Mouse (Mus musculus) ES-CJ7 (cell line): ENCODE results near the gene Pla2g4a.

ENCODE experiments used
- DNase-seq: peaks from one replicate; pipeline ENCODE4 v3.0.0; 2011; ENCODE audit warnings: low read depth, low spot score

Pla2g4a gene

GRCm38 (mm10) chr1:149960734-149961424 is at the start of gene Pla2g4a:
Gene Pla2g4a, minus strand, starts transcription at chr1:149961290.
- peak; percentile 35 for DNase-seq

GRCm38 (mm10) chr1:150010629-150010979 is 49.5 kb upstream of the Pla2g4a start:
- no peak for DNase-seq

DNA sequence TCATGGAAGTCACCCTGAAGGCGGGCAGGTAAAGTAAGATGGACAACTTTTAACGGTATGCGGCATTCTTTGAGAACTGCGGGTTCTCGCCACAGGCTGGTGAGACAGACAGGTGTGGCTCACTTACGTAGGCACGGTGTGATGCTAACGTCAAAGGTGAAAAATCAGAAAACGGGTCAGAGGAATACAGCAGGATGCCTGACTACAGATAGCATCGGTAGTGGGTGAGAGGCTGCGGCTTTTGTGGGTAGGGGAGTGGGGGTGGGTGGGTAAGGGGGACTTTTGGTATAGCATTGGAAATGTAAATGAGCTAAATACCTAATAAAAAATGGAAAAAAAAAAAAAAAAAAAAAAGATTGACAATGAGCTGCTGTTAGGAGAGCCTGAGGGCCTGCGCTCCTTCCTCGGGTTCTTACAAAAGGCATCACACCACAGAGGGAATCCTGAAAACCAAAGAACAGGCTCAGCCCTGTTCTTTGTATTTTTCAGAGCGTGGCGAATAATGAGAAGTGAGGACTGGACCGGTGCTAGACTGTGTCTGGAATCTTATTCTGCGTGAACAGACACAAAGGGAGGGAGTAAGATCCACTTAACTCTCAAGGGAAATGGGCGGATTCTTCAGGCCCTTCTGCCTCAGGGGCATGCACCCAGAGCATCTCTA is 49.0 kb upstream of the Pla2g4a start:
- DNase-seq, result peak; percentile 25

DNA sequence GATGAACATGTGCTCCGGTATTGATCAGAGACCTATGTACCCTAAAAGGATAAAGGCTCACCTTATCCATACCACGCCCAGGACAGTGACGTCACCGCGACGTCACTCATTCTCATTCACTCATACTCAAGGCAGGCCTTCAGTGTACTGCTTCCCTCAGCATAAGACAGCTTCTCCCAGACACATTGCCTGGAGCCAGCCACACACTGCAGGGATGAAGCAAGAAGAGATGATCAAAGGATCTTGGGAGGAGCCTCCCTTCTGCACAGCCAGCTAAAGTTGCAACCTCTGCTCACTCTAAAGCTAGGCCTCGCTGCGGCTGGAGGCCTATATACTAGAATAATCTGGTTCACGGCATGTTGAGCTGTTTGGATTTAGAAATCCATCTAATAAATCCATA is 48.0 kb upstream of the Pla2g4a start:
- DNase-seq, result no peak

DNA sequence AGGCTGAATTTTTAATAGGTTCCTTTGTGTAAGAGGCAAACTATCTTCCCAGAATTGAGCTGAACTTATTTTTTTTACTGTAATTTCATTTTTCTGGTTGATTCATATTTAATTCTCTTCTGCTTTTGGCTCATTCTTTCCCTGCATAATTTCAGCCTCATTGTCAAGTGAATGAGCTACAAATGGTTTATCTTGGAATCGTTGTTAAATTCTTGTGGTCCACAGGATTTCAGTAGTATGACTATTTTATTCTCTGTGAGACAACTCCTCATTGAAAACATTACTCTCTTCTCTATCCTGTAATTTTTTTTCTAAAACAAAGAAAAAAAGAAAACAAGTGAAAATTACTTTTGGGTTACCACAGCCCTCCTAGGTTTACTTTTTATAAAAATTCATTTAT is 14.5 kb upstream of the Pla2g4a start:
- DNase-seq, result no peak

DNA sequence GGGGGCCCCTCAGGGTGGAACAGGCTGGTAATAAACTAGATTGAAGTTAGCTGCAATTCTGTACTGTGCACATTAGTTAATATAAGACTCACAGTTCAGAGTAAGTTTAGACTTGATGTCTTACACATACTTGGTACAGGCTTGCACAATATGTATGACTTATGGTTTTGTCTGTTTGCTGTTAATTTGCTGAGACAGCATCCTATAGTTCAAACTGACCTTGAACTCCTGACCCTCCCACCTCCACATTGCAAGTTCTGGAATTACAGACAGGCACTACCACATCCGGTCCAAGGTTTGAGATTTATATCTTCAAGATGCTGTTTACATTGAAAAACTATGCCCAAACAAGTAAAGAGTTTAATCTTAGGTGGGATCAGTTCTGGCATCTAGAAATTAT is 4.7 kb upstream of the Pla2g4a start:
- no peak for DNase-seq

GRCm38 (mm10) chr1:149961425-149962303 is 574 bp upstream of the Pla2g4a start:
- DNase-seq, result no peak

- no peak for DNase-seq
Observed at GRCm38 (mm10) chr1:149960251-149960650, 839 bp downstream of the Pla2g4a start.

GRCm38 (mm10) chr1:149959069-149959468 is 2.0 kb downstream of the Pla2g4a start:
- DNase-seq, result no peak

DNA sequence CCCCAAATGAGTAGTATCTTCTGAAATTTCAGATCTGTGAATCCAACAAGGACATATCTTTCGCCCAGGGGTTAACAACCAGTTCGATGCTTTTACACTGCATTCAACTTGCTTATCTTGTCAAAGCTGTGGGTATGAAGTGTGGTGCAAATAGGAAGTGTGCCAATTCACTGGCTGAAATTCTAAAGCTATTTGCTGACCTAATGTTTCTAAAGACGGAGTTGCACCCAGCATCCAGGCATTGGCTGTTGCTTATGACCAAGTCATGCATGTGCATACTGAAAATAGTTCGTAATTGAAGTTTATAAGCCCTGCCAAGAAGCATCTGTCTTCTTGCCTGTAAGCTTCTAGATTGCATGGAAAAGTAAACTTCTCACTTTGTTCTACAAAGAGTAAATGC is 5.6 kb downstream of the Pla2g4a start:
- DNase-seq, result no peak

- no peak for DNase-seq
Observed at GRCm38 (mm10) chr1:149954026-149954425, 7.1 kb downstream of the Pla2g4a start.

DNA sequence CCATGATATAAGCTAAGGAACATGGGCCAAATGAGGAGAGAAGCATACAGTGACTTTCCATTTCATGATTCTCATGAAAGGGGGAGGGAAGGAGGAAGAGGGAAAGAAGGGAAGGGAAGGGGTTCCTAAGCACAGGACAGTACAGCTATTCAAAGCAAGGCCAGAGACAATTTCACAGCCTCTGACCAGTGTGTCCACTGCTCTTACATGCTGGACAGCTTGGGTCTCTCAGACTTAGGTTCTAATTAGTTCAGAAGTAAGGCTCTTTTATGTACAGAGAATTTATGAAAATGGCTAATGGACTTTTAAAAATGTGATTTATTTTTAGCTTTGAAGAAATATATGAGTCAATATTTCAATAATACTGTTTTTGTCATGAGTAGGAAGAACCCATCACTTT is 9.0 kb downstream of the Pla2g4a start:
- DNase-seq, result no peak

- DNase-seq, result no peak
Observed at GRCm38 (mm10) chr1:149950656-149951055, 10.4 kb downstream of the Pla2g4a start.

- DNase-seq, result no peak
Observed at GRCm38 (mm10) chr1:149950254-149950653, 10.8 kb downstream of the Pla2g4a start.

DNA sequence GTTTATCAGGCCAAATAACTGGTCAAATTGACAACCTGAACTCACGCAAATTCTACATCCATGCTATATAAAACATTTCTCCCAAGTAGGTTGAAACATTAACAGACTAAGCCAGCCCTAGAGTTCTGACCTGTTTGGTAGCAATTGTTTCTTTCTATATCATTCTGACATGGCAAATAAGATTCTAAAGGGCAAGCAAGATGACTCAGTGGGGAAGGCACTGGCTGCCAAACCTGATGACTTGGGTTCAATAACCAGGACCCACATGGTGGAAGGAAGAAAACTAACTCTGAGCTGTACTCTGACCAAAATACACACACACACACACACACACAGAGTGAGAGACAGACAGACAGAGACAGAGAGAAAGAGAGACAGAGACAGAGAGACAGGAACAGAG is 11.8 kb downstream of the Pla2g4a start:
- DNase-seq, result no peak

- DNase-seq, result no peak
Observed at GRCm38 (mm10) chr1:149948066-149948825, 12.8 kb downstream of the Pla2g4a start.

GRCm38 (mm10) chr1:149946993-149947392 is 14.1 kb downstream of the Pla2g4a start:
- DNase-seq, result no peak

- DNase-seq, result no peak
Observed at GRCm38 (mm10) chr1:149946432-149946831, 14.7 kb downstream of the Pla2g4a start.

- DNase-seq, result no peak
Observed at GRCm38 (mm10) chr1:149943611-149944010, 17.5 kb downstream of the Pla2g4a start.

DNA sequence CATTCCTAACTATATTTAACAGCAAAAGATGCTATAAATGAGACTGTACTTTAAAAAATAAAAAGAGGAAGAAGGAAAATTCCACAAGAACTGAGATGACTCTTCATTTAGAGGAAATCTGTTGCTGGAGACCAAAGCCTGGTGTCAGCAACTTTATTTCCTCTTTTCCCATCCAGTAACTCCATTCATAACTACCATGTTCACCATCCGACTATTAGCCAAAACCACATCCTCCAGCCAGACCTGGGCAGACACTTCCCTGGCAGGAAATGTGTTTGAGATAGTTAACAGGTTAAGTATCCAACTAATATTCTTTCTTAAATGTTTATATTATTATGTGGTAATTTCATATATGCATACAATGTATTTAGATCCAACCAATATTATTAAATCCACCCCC is 20.8 kb downstream of the Pla2g4a start:
- no peak for DNase-seq

- DNase-seq, result no peak
Observed at GRCm38 (mm10) chr1:149939261-149940032, 21.6 kb downstream of the Pla2g4a start.
